Mouse (Mus musculus) embryonic facial prominence, embryonic 14.5 days (tissue): ENCODE measurements around the gene Pnpla7. TPM values are rescaled to one million over a fixed set of nuclear protein-coding genes. Genes with fewer than 3 reads are reported as not detected.

Source experiments
- ATAC-seq: fragments of 200-750 bp; cut with Nextera tagmentation; 2 replicates; pipeline ENCODE4 v1.8.0; 2017; ENCODE audit warnings: low read depth, moderate number of reproducible peaks, moderate TSS enrichment
- DNase-seq: peaks from one replicate; pipeline ENCODE4 v3.0.0-alpha.2; 2015; ENCODE audit warnings: low spot score
- H3K27ac ChIP-seq: fragments of 300-500 bp; sonication (generic); replicated peaks from 2 replicates; pipeline ENCODE4 v1.5.1; 2014; ENCODE audit warnings: low read depth, mild to moderate bottlenecking, low read length, moderate library complexity
- H3K27me3 ChIP-seq: fragments of 300-500 bp; sonication (generic); replicated peaks from 2 replicates; pipeline ENCODE4 v1.6.1; 2014; ENCODE audit warnings: low read length; ENCODE audit not compliant: control insufficient read depth, insufficient read depth
- H3K36me3 ChIP-seq: fragments of 300-500 bp; sonication (generic); 2 replicates; pipeline ENCODE4 v1.6.1; 2014; ENCODE audit warnings: low read length, mixed read lengths; ENCODE audit not compliant: control insufficient read depth, insufficient read depth
- H3K4me1 ChIP-seq: fragments of 300-500 bp; sonication (generic); 2 replicates; pipeline ENCODE4 v1.6.1; 2014; ENCODE audit warnings: antibody characterized with exemption, low read length; ENCODE audit not compliant: control insufficient read depth, insufficient read depth
- H3K4me2 ChIP-seq: fragments of 300-500 bp; sonication (generic); 2 replicates; pipeline ENCODE4 v1.6.1; 2014; ENCODE audit warnings: low read depth, mild to moderate bottlenecking, low read length, moderate library complexity, mixed read lengths
- H3K4me3 ChIP-seq: fragments of 300-500 bp; sonication (generic); 2 replicates; pipeline ENCODE4 v1.5.1; 2014; ENCODE audit warnings: low read depth, mild to moderate bottlenecking, low read length
- H3K9ac ChIP-seq: fragments of 300-500 bp; sonication (generic); 2 replicates; pipeline ENCODE4 v1.6.1; 2014; ENCODE audit warnings: low read depth, mild to moderate bottlenecking, low read length, moderate library complexity, mixed read lengths
- H3K9me3 ChIP-seq: fragments of 300-500 bp; sonication (generic); 2 replicates; pipeline ENCODE4 v1.6.1; 2016; ENCODE audit warnings: low read length; ENCODE audit not compliant: control insufficient read depth
- WGBS: fragments of 180-500 bp; shearing (Covaris S2); extraction: QIAGEN DNeasy Blood & Tissue Kit; methylation state at CpG from one replicate; pipeline ENCODE4 v1.1.7; 2014; 5-methylcytosine and 5-hydroxymethylcytosine counted together
- microRNA-seq: library from miRNA; unstranded; fragments of <30 nt; microRNA quantifications from one replicate; pipeline ENCODE4, GENCODE M21; 2016; ENCODE audit warnings: borderline number of aligned reads
- polyA plus RNA-seq: library from polyadenylated mRNA; unstranded; fragments of >200 nt; fragmentation: Nextera tagmentation; extraction: Ambion mirVana; gene quantifications from 2 replicates; pipeline ENCODE4 v1.2.1, GENCODE M21; 2014

The Pnpla7 gene
- polyA plus RNA-seq, 1 experiment from 2014 or later = 8.9 TPM

- Histone ChIP-seq H3K27me3 (0 out of 2 replicates have a peak, but pooled peaks cover 11% of the 10 kb centered on the region), H3K4me1 (no peaks in the 10 kb centered on the region; the same call in 1 of the 2 replicates), H3K27ac (no peak overlapping the region), H3K4me2 (peak overlapping the region; percentile 32), H3K9ac (peak overlapping the region; percentile 30), H3K36me3 (no peaks in the 10 kb centered on the region), H3K4me3 (peak overlapping the region; percentile 17; the same call in 1 of the 2 replicates), H3K9me3 (no peaks in the 10 kb centered on the region)
- DNase-seq = no peak
- ATAC-seq = 0 out of 2 replicates have a peak, but pooled peaks have one; percentile 10
- 40% methylated on average over 17 of the region's 17 CpGs for WGBS
These were observed 118.9 kb downstream of the Pnpla7 start for GRCm38 (mm10) chr2:25094785-25095108.

GRCm38 (mm10) chr2:25095109-25095850, 119.4 kb downstream of the Pnpla7 start, which contains the start of gene Noxa1:
Noxa1 (minus strand) TSS chr2:25095149.
- Histone ChIP-seq H3K36me3 (no peaks in the 10 kb centered on the region), H3K27me3 (0 out of 2 replicates have a peak, but pooled peaks cover 11% of the 10 kb centered on the region), H3K4me2 (peak within 1 kb of the TSS; percentile 32), H3K27ac (no peak within 1 kb of the TSS), H3K4me3 (peak within 1 kb of the TSS; percentile 17; the same call in 1 of the 2 replicates), H3K9ac (peak within 1 kb of the TSS; percentile 30), H3K9me3 (no peaks in the 10 kb centered on the region), H3K4me1 (no peaks in the 10 kb centered on the region; the same call in 1 of the 2 replicates)
- DNase-seq (peak; percentile 79), ATAC-seq (peak; percentile 77)
- WGBS = 48% methylated on average over 27 of the region's 28 CpGs

GRCm38 (mm10) chr2:25098005-25098615, 122.3 kb downstream of the Pnpla7 start:
- no peak overlapping the region for H3K9ac ChIP-seq
- H3K4me3 ChIP-seq = no peak overlapping the region
- H3K4me2 ChIP-seq = no peak overlapping the region
- H3K27me3 ChIP-seq = 0 out of 2 replicates have a peak, but pooled peaks cover 6% of the 10 kb centered on the region
- H3K4me1 ChIP-seq = no peaks in the 10 kb centered on the region; the same call in 1 of the 2 replicates
- H3K36me3 ChIP-seq = no peaks in the 10 kb centered on the region
- peak; percentile 7; the same call in 1 of the 2 replicates for ATAC-seq
- H3K9me3 ChIP-seq = no peaks in the 10 kb centered on the region
- H3K27ac ChIP-seq = no peak overlapping the region
- DNase-seq = no peak
- WGBS = 74% methylated on average over 3 of the region's 3 CpGs

GRCm38 (mm10) chr2:25098956-25099355, 123.1 kb downstream of the Pnpla7 start:
- Histone ChIP-seq H3K9ac (no peak overlapping the region), H3K4me2 (no peak overlapping the region), H3K9me3 (no peaks in the 10 kb centered on the region), H3K27me3 (0 out of 2 replicates have a peak, but pooled peaks cover 5% of the 10 kb centered on the region), H3K36me3 (no peaks in the 10 kb centered on the region), H3K4me3 (no peak overlapping the region), H3K27ac (no peak overlapping the region), H3K4me1 (no peaks in the 10 kb centered on the region; the same call in 1 of the 2 replicates)
- WGBS = 58% methylated on average over 5 of the region's 5 CpGs
- DNase-seq = peak; percentile 42
- peak; percentile 62; the same call in 1 of the 2 replicates for ATAC-seq

- no peaks in the 10 kb centered on the region for H3K36me3 ChIP-seq
- no peak overlapping the region for H3K4me3 ChIP-seq
- no peak for DNase-seq
- no peak overlapping the region for H3K27ac ChIP-seq
- no peaks in the 10 kb centered on the region for H3K27me3 ChIP-seq
- no peaks in the 10 kb centered on the region; the same call in 1 of the 2 replicates for H3K4me1 ChIP-seq
- ATAC-seq = no peak
- H3K9ac ChIP-seq = no peak overlapping the region
- no peaks in the 10 kb centered on the region for H3K9me3 ChIP-seq
- WGBS = 66% methylated on average over 3 of the region's 3 CpGs
- no peak overlapping the region for H3K4me2 ChIP-seq
These were observed 123.9 kb downstream of the Pnpla7 start for GRCm38 (mm10) chr2:25099703-25100102.

Small RNA genes within 50 kb of the gene (microRNA-seq; reads per million reads assigned to microRNA genes)
- gene Gm22875 = not detected
- not detected for gene Gm24328
- 0.50 reads per million for gene Mir7664

Other genes starting within 250 kb of the Pnpla7 start
- gene Cacna1b, start 212.9 kb upstream of the Pnpla7 start, polyA plus RNA-seq = 0.84 and 1.5 TPM in 2 replicates
- gene Ehmt1, start 56.4 kb upstream of the Pnpla7 start, polyA plus RNA-seq = 67.1 and 77.2 TPM in 2 replicates
- gene Arrdc1, start 40.8 kb upstream of the Pnpla7 start, polyA plus RNA-seq = 28.2 and 28.4 TPM in 2 replicates
- gene Zmynd19, start 26.2 kb upstream of the Pnpla7 start, polyA plus RNA-seq = 18.9 and 20.4 TPM in 2 replicates
- gene Dph7, start 13.6 kb upstream of the Pnpla7 start, polyA plus RNA-seq = 24.1 and 27.6 TPM in 2 replicates
- gene Mrpl41, start 935 bp upstream of the Pnpla7 start, polyA plus RNA-seq = 134 and 137 TPM in 2 replicates
- 55.5 and 56.2 TPM in 2 replicates for gene Nsmf, start 78.3 kb downstream of the Pnpla7 start, polyA plus RNA-seq
- 0.22 TPM in 1 of 2 replicates, not detected in the other for gene Entpd8, start 104.3 kb downstream of the Pnpla7 start, polyA plus RNA-seq
- gene Noxa1, start 119.1 kb downstream of the Pnpla7 start, polyA plus RNA-seq = 0.38 and 0.71 TPM in 2 replicates
- gene Nrarp, start 204.7 kb downstream of the Pnpla7 start, polyA plus RNA-seq = 16.5 and 20.9 TPM in 2 replicates
- gene Tor4a, start 220.9 kb downstream of the Pnpla7 start, polyA plus RNA-seq = 7.5 and 7.8 TPM in 2 replicates
- gene Nelfb, start 235.5 kb downstream of the Pnpla7 start, polyA plus RNA-seq = 76.8 and 94.4 TPM in 2 replicates
- gene Stpg3, start 238.6 kb downstream of the Pnpla7 start, polyA plus RNA-seq = not detected in 2 replicates
- not detected in 2 replicates for gene Fam166a, start 242.7 kb downstream of the Pnpla7 start, polyA plus RNA-seq
- 429 and 461 TPM in 2 replicates for gene Tubb4b, start 248.7 kb downstream of the Pnpla7 start, polyA plus RNA-seq